Mouse (Mus musculus): ENCODE results near the gene Eps8. TPM values are rescaled to one million over a fixed set of nuclear protein-coding genes. Genes with fewer than 3 reads are reported as not detected.

Eps8 gene
- total RNA-seq (2021): 10 to 100 TPM; 35.6 to 43.2 TPM
- long read RNA-seq, experiment 1, full-length matches to known transcripts: 8 of 15 reads
- long read RNA-seq, experiment 1, partial matches to known transcripts: 4 of 15 reads
- long read RNA-seq, experiment 1, other reads (novel, unspliced or antisense): 3 of 15 reads
- long read RNA-seq, experiment 2, full-length matches to known transcripts: 4 of 10 reads
- long read RNA-seq, experiment 2, partial matches to known transcripts: 1 of 10 reads
- long read RNA-seq, experiment 2, other reads (novel, unspliced or antisense): 5 of 10 reads

DNA sequence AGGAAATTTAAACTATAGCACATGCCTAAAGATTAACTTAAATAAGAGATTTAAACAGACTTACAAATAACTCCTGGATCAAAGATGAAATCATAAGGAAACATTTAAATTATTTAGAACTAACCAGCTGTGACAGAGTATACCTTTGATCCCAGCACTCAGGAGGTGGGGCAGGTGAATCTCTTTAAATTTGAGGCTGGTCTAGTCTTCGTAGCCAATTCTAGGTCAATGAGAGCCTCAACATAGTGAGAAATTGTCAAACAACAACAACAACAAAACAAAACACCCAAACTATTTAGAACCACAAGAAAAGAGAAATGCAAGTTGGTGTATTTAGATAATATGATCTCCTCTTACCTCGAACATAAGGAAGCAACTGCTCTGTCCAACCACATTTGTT lies at the start of gene Eps8:
TSS of gene Eps8 (minus strand) at position 101 of the 400 bp plus-strand sequence.
- no peak for DNase-seq

DNA sequence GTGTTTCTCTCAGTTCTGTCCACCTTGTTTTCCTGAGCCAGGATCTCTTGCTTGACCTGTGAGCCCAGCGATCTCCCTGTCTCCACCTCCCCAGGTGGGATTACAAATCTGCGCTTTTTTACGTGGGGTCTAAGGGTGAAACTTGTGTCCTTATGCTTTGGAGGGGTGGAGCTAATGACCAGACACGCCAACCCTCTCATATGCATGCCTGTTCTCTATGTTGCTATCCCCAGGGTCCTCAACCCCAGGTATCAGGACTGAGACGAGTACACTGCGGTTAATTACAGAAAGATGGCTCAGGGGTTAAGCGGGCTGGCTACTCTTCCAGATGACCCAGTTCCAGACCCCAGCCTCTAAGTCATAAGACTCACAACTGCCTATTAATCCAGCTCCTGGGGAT lies 48.8 kb upstream of the Eps8 start:
- no peak for DNase-seq

DNA sequence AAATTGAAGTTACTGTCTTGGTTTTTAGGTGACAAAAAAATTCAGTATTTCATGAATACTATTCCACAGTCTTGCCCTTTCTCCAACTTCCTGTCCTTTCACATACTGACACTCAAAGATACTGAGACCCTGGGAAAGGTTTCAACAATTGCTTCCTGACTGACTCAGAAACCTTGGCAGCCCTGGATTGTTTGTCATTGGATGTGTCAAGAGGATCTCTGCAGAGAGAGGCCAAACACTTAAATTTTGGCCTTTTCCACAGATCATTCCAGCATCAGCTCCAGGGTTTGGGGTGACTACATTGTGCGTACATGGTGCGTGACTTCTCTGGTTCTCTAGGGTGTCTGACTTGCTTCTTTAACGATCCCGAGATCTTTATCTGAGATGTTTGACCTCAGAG lies 48.2 kb upstream of the Eps8 start:
- DNase-seq: peak; percentile 76 to 77

DNA sequence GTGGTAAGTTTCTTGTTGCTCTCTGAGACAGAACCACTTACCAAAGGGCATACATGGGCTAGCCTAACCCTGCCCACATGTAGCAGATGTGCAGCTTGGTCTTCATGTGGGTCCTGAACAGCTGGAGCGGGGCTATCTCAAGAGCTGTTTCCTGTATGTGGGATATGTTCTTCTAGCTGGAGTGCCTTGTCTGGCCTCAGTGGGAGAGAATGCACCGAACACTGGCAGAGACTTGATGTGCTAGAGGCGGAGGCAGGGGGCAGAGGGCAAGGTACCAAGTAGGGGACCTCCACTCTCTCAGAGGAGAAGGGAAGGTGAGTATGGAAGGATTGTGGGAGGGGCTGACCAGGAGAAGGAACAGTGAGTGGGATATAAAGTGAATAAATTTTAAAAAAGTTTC lies 47.5 kb upstream of the Eps8 start:
- no peak for DNase-seq

DNA sequence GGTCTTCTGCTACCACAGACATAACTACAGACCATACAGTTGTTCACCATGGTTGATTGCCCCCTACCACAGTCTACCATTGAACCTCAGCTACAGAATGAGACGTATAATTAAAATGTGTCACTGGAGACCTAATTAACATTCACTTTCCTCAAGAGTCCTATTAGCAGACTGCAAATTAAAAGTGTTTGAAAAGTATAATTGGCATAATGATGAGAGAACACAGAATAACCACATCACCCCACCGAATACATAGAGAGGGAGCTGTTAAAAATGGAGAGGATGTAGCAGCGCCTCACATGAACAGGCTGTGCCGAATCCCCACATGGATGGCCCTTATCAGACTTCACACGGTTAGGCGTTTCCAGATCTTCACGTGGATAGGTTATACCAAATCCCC lies 44.8 kb upstream of the Eps8 start:
- DNase-seq: no peak

DNA sequence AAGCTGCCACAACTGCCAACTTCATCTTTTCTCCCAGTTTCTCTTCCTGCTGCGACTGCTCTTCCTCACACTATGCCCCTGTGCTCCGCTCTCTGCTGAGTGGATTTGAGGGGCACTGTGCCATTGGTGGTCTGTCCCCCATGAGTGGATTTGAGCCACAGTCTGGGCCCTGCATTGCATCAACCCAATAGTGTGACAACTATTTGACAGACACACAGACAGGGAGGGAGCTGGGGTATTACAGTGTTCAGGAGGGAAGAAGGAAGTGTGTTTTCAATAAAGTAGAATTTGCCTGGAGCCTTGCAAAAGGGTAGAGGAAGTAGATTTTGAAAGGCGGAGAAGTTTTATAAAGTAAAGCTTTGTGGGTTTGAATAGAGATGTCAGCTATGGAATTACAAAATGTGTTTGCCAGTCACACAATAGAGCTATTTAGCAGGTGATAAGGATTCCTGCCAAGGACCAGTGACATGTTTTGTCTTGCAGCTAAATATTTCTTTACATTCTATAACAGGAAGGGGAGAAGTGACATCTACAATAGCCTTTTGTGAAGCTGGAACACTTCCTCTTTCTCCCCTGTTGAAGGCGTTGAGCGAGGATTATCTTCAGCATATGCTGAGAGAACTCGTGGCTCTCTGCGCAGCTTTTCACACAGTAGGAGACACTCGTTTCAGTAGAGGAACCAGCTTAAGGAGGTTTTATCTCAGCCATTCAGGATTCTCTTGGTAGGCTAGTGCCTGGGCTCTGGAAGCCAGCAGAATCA lies 41.9 kb upstream of the Eps8 start:
- DNase-seq: no peak

DNA sequence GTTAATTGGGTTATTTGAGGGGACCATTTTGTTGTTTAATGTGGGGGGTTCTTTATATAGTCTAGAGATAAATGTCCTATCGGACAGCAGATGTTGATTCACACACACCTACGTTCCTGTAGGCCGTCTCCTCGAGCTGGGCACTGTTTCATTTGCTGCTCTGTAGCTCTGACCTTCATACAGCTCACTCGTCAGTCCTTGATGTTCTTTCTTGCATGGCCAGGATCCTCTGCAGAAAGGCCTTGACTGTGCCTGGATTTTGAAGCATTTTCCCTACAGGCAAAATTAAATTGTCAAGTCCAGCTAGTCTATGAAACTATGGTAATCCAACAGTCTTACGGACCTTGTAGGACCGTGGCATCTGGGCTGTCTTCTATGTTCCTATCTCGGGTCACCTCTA lies 40.4 kb upstream of the Eps8 start:
- peak; percentile 52 to 56 for DNase-seq

DNA sequence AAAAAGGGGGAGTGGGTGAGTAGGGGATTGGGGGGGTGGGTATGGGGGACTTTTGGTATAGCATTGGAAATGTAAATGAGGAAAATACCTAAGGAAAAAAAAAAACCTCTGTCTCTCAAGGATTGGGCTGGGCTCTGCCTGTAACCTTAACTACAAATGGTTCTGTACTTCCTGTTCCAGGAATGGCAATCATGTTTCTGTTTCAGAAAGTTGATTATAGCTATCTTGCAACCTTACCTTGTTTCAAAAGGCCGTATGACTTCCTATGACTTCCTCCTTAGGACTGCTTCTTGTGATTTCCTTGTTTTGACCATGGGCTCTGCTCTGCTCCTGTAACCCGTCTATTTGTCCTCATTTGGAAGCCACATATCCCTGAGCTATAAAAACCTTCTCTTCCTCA lies 39.6 kb upstream of the Eps8 start:
- no peak for DNase-seq

DNA sequence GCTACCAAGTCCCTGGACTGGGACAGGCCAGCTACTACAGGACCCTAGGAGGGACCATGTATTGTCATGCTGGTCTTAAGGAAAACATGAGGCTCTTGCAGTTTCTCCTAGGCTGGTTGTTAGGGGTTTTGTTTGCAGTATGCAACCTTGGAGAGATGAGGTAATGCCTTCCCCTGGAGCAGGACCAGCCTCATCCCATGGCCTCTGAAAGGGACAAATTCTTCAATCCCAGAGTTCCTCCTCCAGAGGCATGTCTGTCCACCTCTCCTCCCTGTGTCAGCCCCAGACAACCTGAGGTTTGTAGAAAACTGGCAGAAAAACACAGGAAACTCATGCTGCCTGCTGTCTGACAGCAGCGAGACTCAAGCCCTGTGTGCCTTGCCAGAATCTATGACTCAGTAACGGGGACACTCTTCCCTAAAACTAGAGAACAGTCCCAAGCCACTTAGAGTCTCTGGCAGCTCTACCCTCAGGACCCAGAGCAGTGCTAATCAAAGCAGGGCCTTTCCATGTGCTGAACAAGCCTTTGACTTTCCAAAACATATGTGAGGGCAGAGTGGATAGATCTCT lies 36.0 kb upstream of the Eps8 start:
- peak; percentile 56 to 62 for DNase-seq

DNA sequence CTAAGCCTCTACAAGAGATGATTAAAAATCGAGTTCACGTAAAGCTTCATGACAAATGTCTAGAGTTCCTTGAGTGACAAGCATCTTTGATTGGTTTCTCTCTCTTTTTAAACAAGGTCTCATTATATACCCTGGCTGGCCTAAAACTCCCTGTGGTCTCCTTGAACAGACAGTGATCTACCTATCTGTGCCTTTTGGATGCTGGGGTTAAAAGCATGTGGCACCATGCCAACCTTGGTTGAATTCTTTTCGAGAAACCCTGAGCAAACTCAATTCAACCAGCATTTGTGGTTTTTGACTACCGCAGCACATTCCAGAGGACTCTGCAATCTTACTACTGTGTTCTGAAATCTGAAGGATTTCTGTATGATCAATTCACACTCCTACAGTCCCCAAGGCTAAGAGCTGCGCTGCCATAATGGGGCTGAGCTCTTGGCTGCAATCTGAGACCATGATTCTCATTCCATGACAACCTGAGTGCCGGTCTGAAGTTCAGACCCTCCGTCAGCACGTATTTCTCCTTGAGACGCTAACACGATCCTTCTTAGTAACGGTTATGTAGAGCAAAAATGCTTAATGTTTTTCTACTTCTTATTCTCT lies 33.9 kb upstream of the Eps8 start:
- DNase-seq: peak in 1 of 2 experiments; percentile 15

DNA sequence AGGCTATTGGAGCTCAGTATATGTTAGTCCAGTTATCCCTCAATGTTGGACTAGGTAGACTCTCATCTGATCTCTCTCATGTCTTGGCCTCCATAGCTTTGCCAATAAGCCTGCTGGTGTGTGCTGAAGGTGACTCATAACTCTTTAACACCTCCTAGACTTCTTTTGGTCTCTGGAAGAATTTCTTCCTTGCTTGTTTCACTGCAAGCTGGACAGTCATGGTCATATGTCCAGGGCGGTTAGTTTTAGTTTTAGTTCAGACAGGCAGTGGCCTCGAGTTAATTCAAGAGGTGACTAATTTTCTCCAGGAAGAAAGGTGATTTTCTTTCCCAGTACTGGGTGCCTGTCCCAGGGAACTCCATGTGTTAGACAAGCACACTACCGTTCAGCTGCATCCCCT lies 33.4 kb upstream of the Eps8 start:
- DNase-seq: no peak

DNA sequence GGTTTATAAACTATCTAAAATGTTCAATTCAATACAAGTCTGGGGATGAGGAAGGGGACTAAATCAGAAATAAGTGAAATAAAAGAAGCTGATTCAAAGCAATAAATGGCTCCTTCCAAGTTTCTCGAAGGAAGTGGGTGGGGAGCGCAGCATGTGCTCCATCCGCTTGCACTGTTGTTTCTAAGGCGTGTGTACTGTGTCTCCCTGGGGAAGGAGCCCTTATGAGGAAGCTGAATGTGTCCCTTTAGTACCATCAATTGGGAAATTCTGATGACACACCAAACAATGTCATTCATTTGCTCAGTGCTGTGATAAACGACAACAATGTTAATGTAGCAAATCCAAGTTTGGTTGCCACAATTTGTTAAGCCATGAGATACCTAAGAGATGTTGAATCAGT lies 33.0 kb upstream of the Eps8 start:
- DNase-seq: no peak

DNA sequence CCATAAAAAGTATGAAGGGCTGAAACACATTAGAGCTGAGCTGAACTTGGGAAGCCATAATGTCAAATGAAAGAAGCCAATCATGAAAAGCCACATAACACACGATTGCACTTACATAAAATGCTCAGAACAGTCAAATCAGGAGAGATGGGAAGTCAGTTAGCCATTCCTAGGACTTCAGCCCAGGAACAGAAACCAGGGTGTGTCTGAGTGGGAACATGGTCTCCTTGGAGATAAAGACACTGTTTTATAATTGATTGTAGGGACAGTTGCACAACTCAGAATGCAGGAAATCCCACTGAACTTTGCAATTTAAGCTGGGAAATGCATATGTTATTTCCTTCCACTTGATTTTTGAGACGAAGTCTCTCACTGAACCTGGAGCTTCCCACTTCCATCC lies 28.0 kb upstream of the Eps8 start:
- DNase-seq: no peak

DNA sequence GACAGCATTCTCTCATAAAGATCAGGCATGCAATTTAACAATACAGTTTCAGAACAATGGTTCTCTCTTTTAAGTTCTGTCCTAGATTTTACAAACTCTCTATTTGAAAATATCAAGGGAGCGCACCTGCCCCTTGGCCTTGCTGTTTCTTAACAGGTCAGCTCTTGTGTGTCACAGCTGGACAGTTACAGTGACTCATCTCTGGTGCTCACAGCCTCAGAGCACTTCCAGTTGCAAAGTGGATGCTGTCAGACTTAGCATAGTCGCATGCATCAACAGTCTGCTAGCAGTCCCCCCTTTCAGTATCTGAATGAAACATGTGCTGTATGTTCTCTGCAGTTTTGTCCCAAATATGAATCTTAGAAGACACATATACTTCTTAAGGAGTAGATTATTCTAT lies 26.3 kb upstream of the Eps8 start:
- peak; percentile 10 to 18 for DNase-seq

DNA sequence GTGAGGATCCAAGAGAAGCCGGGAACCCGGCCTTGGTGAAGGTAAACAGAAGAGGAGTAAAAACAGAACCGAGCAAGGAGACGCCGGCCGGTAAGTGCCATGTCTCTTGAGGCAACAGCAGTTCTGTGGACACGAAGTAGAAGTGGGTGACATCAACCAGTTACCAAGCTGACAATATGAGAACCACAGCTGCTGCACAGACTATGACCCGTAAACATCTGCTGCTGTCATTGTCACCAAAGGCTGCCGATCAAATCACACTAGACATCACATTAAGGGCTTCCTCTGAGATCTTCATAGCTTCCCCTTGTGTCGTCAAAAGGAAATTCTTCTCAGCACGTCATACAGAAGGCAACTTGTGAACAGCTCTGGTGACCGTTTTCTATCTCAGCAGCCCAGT lies 21.9 kb upstream of the Eps8 start:
- DNase-seq: no peak

DNA sequence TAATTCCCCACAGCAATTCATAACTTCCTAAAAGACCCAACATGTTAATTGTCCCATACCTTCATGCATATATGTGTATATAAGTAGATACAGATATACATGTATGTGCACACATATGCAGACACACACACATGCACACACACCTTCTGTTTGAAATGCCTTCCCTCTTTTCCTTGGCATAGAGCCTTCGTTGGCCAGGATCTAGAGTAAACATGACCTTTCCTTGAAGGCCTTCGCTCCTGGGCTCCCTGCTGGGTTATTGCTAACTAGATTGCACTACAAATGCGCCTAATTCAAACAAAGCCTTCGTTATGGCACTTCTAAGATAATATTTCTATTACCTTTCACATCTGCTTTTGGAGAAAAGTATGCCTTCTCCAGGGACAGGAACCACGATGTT lies 20.9 kb upstream of the Eps8 start:
- peak; percentile 40 to 54 for DNase-seq

DNA sequence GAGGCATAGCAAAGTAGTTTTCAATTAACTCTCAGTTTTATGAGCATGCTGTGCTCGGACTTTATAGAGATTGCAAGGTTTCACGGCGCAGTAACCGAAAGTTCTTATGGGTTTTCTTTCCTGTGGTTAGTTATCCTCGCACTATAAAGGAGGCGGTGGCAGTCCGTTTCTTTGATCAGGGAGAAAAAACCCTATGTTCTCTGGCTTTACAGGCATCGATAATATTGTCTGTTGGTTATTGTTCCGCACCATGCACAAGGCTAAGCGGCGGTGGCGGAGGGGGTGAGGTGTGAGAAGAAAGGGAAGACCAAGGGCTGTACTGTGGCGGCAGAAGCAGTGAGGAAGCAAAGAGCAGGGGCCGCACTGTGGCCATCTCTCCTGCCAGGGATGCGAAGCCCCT lies 18.6 kb upstream of the Eps8 start:
- DNase-seq: no peak

DNA sequence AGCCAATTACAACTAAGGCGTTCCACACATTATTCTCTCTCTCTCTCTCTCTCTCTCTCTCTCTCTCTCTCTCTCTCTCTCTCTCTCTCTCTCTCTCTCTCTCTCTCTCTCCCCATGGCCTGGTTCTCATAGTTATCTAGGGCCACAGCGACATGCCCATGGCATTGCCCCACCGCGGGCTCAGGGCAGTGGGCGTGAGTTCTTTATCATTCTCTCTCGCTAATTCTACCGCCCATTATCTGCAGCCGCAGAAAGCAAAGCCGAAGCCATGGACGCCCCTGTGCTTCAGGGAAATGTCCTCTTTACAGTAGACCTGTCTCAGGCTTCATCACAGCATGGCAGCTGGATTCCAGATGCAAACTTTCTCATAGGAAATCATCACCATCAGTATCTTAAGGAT lies 16.9 kb upstream of the Eps8 start:
- no peak for DNase-seq

DNA sequence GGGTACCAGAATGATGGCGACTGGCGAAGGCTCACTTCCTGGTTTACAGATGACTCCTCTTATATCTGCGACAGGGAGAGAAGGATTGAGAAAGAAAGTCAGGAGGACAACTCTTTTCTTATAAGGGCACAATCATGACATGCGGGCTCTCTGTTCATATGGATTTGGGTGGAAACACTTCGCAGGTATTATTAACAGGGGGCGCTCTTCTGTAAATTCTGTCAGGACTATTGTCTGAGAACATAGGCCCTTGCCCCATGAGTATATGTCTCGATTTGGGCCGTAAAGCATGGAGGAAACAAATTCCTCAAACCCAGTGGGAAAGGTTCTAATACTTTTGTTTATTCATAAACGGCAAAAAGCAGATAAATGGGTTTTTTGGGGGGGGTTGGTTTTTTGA lies 16.1 kb upstream of the Eps8 start:
- no peak for DNase-seq

DNA sequence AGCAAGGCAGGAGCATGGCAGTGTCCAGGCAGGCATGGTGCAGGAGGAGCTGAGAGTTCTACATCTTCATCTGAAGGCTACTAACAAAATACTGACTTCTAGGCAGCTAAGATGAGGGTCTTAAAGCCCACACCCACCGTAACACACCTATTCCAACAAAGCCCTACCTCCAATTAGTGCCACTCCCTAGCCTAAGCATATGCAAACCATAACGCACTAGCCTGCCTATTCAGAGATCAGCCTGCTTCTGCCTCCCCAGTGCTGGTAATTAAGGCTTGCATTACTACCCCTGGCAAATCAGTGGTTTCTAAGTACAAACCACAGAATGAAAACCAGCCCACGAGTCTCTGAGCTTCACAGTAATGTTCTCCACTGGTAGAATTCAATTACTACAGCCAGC lies 15.2 kb upstream of the Eps8 start:
- DNase-seq: no peak

DNA sequence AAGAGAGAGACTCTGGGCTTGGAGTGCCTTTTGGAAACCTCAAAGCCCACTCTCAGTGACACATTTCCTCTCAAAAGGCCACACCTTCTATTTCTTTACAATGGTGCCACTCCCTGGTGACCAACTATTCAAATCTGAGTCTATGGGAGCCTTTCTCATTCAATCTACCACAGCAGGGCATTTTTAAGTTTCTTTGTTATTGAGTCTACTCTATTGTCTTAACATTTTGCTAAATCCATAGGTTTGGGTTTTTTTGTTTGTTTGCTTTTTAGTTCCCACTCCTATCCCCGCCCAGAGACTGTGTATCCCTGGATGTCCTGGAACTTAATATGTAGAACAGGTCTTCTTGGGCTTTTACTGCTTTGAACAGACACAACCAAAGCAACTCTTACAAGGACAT lies 14.8 kb upstream of the Eps8 start:
- DNase-seq: no peak

DNA sequence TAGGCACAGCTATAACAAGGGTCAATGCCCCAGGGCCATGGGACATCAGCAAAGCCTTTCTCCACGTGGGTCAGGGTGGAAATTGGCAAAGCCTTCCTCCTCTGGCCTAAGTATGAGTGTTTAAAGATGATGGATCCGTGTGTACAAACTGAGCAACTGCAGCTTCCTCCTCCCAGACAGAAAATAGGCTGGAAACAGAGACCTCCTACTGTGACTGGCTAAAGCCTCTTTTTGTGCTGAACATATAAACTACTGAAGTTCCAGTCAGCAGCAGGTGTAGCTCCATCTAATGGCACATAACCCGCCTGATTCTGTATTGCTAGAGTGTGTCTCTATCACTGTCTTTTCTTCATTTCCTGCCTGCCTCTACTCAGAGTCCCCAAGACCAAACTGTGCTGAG lies 13.7 kb upstream of the Eps8 start:
- DNase-seq: no peak

DNA sequence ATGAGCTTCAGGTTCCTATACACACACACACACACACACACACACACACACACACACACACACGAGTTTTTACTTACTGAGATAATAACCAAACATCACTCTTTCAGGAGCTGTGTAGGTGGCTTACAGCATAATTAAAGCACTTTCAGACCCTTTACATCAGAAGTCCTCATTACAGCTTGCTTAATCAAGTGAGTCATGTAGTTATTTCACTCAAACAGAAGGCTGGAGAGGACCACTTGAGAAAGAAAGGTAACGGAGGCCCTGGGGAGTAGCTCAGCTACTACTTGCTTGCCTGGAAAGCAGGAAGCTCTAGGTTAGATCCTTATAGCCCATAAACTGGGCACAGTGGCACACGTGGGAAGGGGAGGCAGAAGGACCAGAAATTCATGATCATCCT lies 13.0 kb upstream of the Eps8 start:
- no peak for DNase-seq

Measured in adrenal gland, postnatal 36 days (tissue).